Mouse (Mus musculus) left cerebral cortex, adult 11 months (tissue): ENCODE measurements around the gene Mvd.
A peak's percentile ranks its signal among the peaks of the same experiment; 100 is the strongest.

ENCODE experiments used
- DNase-seq: peaks from one replicate; pipeline ENCODE4 v3.0.0; 2022; ENCODE audit warnings: low spot score

Mvd gene

GRCm38 (mm10) chr8:122443262-122444006 lies at the start of gene Mvd:
TSS of gene Mvd (minus strand) at chr8:122443422.
- DNase-seq: peak; percentile 99

GRCm38 (mm10) chr8:122488387-122488786 lies 45.2 kb upstream of the Mvd start:
- no peak for DNase-seq

- no peak for DNase-seq
Measured at GRCm38 (mm10) chr8:122484831-122485230, 41.6 kb upstream of the Mvd start.

GRCm38 (mm10) chr8:122483877-122484276 lies 40.7 kb upstream of the Mvd start:
- no peak for DNase-seq

- DNase-seq: no peak
Measured at GRCm38 (mm10) chr8:122482448-122482847, 39.2 kb upstream of the Mvd start.

GRCm38 (mm10) chr8:122475580-122476320 lies 32.5 kb upstream of the Mvd start, which contains the start of the genes Rnf166 and Ctu2:
TSS of gene Rnf166 (minus strand) at chr8:122476064.
TSS of gene Ctu2 (plus strand) at chr8:122476143.
- DNase-seq: peak; percentile 85

GRCm38 (mm10) chr8:122474951-122475560 lies 31.8 kb upstream of the Mvd start:
- DNase-seq: no peak

GRCm38 (mm10) chr8:122473911-122474421 lies 30.7 kb upstream of the Mvd start:
- no peak for DNase-seq

GRCm38 (mm10) chr8:122470691-122471090 lies 27.5 kb upstream of the Mvd start:
- no peak for DNase-seq

- no peak for DNase-seq
Measured at GRCm38 (mm10) chr8:122469965-122470364, 26.7 kb upstream of the Mvd start.

GRCm38 (mm10) chr8:122469407-122469806 lies 26.2 kb upstream of the Mvd start:
- DNase-seq: no peak

- DNase-seq: no peak
Measured at GRCm38 (mm10) chr8:122467816-122468215, 24.6 kb upstream of the Mvd start.

GRCm38 (mm10) chr8:122464985-122465384 lies 21.8 kb upstream of the Mvd start:
- DNase-seq: no peak

- no peak for DNase-seq
Measured at GRCm38 (mm10) chr8:122463651-122464640, 20.7 kb upstream of the Mvd start.

GRCm38 (mm10) chr8:122462510-122462909 lies 19.3 kb upstream of the Mvd start:
- DNase-seq: no peak

- DNase-seq: peak; percentile 64
Measured at GRCm38 (mm10) chr8:122461473-122462148, 18.4 kb upstream of the Mvd start.

- no peak for DNase-seq
Measured at GRCm38 (mm10) chr8:122460524-122461472, 17.6 kb upstream of the Mvd start, which contains the start of gene Snai3. TSS of gene Snai3 (minus strand) at chr8:122460733.

- DNase-seq: no peak
Measured at GRCm38 (mm10) chr8:122459990-122460389, 16.8 kb upstream of the Mvd start.

GRCm38 (mm10) chr8:122459218-122459900 lies 16.1 kb upstream of the Mvd start:
- no peak for DNase-seq
